Mouse (Mus musculus): ENCODE data around the gene Pla2g7. TPM values are rescaled to one million over a fixed set of nuclear protein-coding genes. Genes with fewer than 3 reads are reported as not detected.

Gene Pla2g7
- not detected for polyA plus RNA-seq (2017; shearing (Covaris generic))

DNA sequence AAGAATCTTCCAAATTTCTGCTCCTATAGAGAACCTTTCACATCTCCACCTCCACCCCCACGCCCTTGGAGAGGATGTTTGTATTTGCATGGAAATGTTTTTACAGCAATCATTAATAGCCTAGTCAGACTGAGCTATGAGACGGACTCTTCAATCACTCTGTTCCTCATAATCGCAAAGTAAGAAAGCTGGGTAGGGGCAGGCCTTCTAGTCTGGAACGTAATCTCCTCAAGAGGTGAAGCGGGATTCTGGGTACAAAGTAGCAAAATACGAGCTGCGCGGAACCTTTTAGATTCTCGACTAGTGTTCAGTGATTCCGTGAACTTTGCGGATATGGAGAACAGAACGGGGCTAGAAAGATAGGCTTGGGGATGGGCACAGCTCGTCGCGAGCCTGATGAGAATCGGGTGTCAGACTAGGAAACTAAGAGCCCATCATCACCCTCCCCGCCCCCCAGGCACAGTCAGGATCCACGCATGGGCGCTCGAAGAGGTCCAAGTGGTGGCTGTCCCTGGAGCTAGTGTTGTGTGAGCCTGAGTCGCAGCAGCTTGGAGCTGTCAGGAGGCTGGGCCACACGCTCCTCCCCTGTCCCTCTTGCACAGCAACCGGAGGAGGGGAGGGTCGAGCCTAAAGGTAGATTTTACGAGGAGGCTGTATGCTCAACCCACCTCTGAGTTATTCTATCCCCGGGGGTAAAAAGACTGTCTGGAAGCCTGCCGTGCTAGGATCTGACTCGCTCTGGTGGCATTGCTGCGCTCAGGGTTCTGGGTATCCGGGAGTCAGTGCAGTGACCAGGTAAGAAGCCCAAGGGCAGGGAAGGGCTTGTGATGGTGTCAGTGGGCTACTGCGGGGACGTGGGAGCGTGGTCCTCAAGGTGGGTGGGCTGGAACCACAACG, at the start of gene Pla2g7:
TSS of gene Pla2g7 (plus strand) at position 107 of the 897 bp plus-strand sequence.

GRCm38 (mm10) chr17:43543539-43543938, 24.4 kb upstream of the Pla2g7 start, which contains the start of gene Ankrd66:
Gene Ankrd66, minus strand, starts transcription at chr17:43543639.

DNA sequence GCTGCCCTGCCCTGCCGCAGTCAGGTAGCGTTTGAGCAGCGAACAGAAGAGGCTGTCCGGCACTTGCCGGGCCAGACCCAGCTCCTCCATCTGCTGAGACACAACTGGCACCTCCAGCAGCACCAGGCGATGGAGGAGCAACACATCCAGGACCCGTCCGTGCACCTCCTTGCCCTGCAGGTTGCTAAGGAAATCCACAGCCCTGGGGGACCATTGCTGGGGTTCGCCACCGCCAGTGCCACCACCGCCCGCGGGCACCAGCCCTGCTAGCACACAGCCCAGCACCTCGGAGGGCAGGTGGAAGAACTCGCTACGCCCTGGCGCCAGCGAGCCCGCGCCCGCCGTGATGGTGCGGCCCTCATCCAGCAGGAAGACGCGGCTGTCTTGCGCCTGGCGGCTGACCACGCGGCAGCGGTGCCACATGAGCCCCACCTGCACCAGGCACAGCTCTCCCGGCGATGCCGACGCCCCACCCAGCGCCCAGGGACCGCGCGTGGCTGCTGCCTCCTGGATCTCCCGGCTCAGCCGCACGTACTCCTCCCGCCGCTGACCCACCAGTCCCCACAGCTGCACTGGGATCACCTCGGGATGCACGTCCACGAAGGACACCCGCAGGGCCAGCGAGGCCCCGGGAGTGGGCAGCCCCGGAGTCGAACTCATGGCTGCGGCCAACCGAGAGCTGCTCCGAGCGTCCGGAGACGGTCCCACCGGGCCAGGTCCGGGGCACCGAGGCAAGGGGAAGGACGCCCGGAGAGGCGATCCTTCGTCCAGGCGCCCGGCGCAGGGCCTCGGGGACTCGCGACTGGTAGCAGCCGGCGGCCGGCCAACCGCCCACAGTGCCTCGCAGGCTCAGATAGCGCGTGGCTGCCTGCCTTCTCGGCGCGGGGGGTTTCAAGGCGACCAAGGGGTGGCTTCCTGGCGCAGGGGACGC, 61.9 kb downstream of the Pla2g7 start, which contains the start of gene Tdrd6:
TSS of gene Tdrd6 (minus strand) at position 804 of the 931 bp plus-strand sequence.

Other genes with a start within 250 kb of the Pla2g7 start
- gene Adgrf5, start 207.6 kb upstream of the Pla2g7 start, polyA plus RNA-seq (2017; shearing (Covaris generic)), result not detected
- not detected for gene Mep1a, start 65.3 kb upstream of the Pla2g7 start, polyA plus RNA-seq (2017; shearing (Covaris generic))
- not detected for gene Ankrd66, start 24.5 kb upstream of the Pla2g7 start, polyA plus RNA-seq (2017; shearing (Covaris generic))
- gene Tdrd6, start 62.2 kb downstream of the Pla2g7 start, polyA plus RNA-seq (2017; shearing (Covaris generic)), result not detected
- gene Slc25a27, start 99.1 kb downstream of the Pla2g7 start, polyA plus RNA-seq (2017; shearing (Covaris generic)), result 10.3 TPM
- 1.6 TPM for gene Cyp39a1, start 99.3 kb downstream of the Pla2g7 start, polyA plus RNA-seq (2017; shearing (Covaris generic))
- not detected for gene Rcan2, start 233.3 kb downstream of the Pla2g7 start, polyA plus RNA-seq (2017; shearing (Covaris generic))

Data from effector memory CD4-positive, alpha-beta T cell, adult 5 months (primary cell).